Mouse (Mus musculus) 416B (cell line): Measurements from ENCODE around the gene Amn.
A peak's percentile ranks its signal among the peaks of the same experiment; 100 is the strongest.

Source experiments
- DNase-seq: peaks from one replicate; pipeline ENCODE4 v3.0.0; 2011; ENCODE audit warnings: low read depth

The Amn gene

DNA sequence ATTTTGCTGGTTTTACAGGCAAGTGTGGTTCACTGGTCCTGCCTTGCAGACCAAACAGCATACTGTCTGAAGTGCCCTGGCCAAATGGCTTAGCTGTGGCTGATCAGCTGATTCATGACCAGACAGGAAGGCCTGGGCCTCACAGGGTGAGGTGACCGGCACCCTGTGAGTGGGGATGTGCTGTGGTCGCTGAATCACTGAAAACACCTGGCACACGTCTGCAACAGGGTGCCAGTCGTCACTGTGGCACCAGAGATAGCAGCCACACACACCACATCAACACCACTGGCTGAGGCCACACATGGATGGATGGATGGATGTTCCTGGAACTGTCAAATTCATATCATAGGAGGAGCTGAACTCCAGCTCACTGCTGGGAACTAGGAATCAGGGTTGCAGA, 52.5 kb downstream of the Amn start:
- DNase-seq: peak; percentile 85

DNA sequence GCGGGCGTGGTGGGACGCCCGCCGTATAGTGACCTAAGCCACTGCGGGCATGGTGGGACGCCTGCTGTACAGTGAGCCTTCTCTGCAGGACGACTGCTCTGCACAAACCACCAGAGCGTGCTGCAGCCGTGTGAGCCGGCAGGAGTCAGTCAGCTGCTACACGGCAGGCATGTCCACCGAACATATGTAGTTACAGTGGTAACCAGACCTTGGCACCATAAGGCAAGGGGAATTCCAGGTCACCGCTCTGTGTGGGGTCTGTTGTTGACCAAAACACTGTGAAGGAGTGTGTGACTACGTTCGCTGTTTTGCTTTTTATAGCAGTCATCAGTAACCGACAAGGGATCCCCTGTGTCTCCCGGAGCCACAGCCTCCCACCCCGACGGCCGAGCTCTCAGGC, 53.6 kb downstream of the Amn start:
- DNase-seq: no peak

DNA sequence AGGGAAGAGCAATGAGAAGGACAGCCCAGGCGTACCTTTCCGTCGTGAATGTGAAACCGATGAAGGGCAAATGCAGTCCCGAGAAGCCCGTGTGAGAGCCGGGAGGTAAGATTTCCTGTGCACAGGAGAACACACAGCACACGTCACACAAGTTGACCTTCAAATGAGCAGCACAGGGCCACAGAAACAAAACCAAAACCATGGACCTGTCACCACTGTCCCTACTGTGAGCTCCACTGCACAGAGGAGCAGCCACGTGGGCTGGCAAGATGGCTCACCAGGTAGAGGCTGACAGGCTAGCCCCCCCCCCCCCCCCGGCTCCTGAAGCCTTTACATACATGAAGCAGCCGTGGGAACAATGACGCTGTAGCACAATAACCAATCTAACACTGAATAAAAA, 54.1 kb downstream of the Amn start:
- DNase-seq: no peak

DNA sequence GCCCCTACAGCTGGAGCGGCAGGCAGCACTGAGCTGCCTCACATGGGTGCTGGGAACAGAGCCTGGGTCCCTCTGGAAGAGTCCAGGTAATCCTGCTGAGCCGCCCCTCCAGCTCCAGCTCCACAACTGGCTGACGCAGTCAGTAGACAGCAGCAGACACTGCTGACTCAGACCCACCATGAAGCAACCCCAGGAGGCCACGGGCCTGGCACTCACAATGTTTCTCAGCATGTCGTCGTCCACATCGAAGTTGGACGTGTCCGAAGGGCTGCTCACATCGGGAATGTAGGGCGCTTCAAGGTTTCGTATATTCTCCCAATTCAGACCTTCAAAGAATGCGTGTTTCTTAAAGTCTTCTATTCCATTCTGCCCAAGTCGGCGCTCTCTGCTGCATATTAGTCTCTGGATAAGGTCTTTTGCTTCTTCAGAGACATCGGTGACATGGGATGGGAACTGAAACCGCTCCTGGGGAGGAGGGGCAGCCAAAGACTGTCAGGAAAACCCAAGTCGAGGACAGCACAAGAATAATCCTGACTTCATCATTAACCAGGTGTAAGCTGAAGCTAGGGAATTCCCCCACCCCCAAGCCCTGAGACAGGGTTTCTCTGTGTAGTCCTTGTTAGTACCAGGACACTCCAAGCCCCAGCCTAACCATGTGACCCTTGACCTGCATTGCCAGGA, 55.0 kb downstream of the Amn start:
- no peak for DNase-seq
